Mouse (Mus musculus) gastrocnemius, postnatal 14 days (tissue): Measurements from ENCODE around the gene Ifnar1. TPM values are rescaled to one million over a fixed set of nuclear protein-coding genes. Genes with fewer than 3 reads are reported as not detected.

Experiments
- DNase-seq: peaks from one replicate; pipeline ENCODE4 v3.0.0; 2021; ENCODE audit warnings: mixed read lengths
- intact Hi-C: fragments of 180-260 bp; cut with DNase I; formaldehyde crosslinking; loops from one replicate; pipeline ENCODE4 v1.15.1; 2025; ENCODE audit warnings: low total_unique reads
- total RNA-seq, 2 experiments: library from RNA; stranded (reverse); gene quantifications; 2 replicates each; pipeline ENCODE4 v1.2.3; 2021

The Ifnar1 gene
- total RNA-seq, 2 experiments from 2014 or later: 26.1 to 28.7 TPM

DNA sequence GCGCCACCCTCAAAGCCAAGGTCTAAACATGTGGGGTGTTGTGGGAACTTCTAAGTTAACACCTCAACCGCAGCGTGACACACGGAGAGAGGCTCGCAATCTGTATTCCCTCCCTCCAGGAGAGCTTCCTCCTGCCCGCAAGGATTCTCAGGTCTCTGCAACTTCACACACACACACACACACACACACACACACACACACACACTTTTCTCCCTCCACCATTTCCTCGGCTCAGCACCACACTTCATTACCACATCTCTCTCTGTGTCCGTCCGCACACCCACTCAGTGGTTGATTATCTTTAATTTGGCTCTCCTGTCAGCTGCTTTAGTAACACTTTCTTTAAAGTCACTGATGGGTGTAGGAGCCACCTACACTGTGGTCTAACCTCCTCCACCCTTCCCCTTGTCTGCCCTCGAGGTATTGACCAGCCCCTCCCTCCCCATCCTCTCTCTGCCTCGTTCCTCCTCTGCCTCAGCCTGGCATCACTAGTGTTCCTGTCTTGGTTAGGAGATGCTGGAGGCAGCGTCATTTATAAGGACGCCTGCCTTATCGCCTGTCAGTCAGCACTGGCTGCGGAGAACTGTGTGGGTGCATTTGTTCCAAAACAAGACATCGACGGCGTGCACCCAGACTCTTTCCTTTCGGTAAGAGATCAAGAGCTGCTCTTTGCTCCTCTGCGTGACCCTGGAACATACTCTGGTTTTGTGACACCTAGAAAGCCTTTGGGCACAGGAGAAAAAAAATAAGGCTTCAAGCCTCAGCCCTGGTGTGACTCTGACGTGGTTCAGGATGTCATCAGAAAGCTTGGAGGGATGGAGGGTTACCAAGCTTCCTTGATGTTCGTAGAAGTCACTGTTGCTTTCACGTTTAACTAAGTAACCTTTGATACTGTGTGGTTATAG lies 48.3 kb downstream of the Ifnar1 start:
- no peak for DNase-seq
- intact Hi-C loops: no loop called here

- intact Hi-C loops: no loop called here
- DNase-seq: peak; percentile 46
Observed at GRCm38 (mm10) chr16:91534477-91534876, 49.4 kb downstream of the Ifnar1 start.

DNA sequence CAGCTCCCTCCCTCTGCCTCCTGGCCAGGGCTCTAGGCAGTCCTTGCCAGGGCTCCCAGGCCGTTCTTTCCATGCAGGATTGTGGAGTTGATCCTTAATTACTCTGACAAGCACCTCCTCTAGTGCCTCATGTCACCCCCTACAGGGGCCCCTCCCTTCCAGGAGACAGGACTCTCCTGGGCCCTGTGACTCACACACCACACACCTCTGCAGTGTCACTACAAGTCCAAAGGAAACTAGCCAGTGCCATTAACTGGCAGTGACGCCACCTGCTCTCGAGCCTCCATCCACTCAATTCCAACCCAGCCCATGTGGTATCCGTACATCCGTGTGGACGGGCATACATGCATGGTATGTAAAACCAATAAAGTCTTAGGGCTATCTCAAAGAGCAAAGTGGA lies 49.9 kb downstream of the Ifnar1 start:
- intact Hi-C loops: no loop called here
- DNase-seq: no peak

DNA sequence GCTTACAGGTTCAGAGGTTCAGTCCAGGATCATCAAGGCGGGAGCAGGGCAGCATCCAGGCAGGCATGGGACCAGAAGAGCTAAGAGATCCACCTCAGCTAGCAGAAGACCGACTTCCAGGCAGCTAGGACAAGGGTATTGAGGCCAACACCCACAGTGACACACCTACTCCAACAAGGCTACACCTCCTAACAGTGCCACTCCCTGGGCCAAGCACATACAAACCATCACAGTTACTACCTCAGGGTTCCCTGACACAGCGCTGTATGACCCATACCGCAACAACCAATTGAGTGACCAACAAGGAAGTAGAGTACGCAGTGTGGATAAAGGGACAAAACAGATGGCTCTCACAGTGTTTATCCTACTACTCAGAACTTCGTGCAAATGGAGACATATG lies 51.3 kb downstream of the Ifnar1 start:
- intact Hi-C loops: no loop called here
- DNase-seq: no peak

GRCm38 (mm10) chr16:91537065-91537464 lies 52.0 kb downstream of the Ifnar1 start:
- no peak for DNase-seq
- intact Hi-C loops: no loop called here

DNA sequence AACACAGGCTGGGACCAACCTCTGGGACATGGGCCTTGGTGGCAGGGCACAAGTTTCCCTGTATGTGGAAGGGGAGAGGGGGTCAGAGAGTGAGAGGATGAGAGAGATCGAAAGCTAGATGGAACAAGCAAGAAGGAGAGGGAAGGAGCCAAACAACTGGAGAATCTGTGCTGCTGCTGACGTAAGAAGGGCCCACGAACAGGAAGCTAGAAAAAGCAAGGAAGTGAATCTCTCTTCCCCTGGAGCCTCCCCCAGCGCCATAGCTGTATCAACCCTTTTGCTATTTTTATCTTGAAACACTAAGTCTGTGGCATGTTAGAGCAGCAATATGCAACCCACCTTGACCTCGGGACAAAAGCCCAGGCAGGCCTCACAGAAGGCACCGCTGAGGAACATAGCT lies 53.0 kb downstream of the Ifnar1 start:
- no peak for DNase-seq
- intact Hi-C loops: no loop called here

DNA sequence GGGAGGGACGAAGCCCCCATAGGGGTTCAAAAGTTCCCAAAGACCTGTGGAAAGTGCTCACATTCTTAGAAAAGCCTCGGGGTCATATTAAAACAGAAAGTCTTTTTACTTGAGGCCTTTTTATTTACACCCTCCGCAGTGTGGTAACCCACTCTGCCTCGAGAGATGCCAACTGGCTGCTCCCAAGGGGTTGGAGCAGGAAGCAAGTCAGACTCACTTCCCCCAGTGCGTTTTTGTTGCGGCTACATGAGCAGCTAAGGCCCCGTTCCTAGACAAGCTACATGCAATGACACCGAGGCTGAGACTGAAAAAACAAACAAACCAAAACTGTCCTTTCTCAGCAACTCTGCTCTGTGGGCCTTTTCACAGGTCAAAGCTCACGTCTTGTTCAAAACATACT lies 53.5 kb downstream of the Ifnar1 start:
- intact Hi-C loops: no loop called here
- no peak for DNase-seq

DNA sequence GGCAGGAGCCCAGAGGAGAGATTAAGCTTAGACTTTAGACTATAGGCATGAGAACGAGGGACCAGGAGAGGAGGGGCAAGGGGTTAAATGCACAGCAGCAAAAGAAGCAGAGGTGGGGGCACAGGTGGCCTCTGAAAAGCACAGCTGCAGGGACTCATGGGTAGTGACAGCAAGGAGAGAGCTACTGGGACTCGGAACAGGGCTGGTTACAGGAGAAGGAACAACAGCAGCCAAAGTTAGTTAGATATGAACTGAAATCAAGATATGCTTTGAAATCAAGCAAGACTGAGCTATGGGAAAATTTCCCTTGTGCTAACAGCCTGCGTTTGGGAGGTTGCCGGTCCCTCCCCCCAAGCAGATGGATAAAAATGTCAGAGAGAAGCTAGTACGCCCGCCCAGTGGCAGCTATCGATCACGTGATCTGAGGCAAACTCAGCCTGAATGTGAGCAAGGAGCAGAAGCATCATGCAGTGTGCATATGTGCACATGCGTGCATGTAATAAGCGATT lies 56.6 kb downstream of the Ifnar1 start:
- no peak for DNase-seq
- intact Hi-C loops: no loop called here

DNA sequence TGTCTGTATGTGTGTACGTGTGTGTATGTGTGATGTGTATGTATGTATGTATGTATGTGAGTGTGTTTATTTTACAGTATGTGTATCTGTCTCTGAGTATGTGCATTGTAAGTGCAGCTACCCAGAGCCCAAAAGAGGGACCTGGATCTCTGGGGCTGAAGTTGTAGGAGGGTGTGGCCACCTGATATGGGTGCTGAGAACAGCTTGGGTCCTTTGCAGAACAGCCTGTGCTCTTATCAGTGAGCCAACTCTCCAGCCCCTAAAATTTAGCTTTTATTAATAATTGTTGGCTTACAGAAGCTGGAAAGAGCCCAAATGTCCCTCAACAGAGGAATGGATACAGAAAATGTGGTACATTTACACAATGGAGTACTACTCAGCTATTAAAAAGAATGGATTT lies 58.6 kb downstream of the Ifnar1 start:
- no peak for DNase-seq
- intact Hi-C loops: no loop called here

DNA sequence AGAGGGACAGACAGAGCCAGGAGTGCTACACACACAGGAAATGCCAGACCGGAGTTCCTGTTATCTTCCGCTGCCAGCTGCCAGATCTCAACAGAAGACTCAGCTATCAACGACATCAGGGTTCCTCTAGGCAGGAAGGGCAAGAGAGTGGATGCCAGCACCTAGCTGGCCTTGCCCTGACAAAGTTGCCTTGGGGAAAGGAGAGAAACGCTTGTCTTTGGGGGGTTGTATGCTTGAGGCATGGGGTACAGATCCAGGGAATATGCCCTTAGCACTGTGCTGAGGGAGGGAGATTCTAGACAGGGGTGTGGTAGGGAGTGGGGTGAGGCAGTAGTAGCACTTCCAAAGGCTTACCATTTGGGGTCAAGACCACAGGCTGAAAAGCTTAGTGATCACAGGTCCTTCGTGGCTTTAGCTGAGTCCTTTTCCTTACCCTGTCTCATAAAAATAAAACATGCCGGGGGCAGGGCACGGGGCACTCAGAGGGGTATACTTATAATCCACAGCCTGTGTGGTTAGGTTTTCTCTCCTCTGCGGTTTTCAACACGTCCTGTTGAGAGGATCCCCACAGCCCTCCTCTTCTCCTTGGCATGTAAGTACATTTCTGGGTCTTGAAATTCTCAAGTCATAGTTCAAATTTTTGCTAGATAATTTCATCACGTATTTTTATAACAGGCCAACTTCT lies 60.7 kb downstream of the Ifnar1 start:
- intact Hi-C loops: no loop called here
- no peak for DNase-seq

GRCm38 (mm10) chr16:91546391-91546835 lies 61.4 kb downstream of the Ifnar1 start:
- DNase-seq: no peak
- intact Hi-C loops: no loop called here

GRCm38 (mm10) chr16:91546836-91547741 lies 62.1 kb downstream of the Ifnar1 start, which contains the start of gene Ifngr2:
TSS of gene Ifngr2 (plus strand) at chr16:91547072.
- DNase-seq: peak; percentile 64
- intact Hi-C loops: no loop called here

GRCm38 (mm10) chr16:91547974-91548373 lies 62.9 kb downstream of the Ifnar1 start:
- intact Hi-C loops: no loop called here

DNA sequence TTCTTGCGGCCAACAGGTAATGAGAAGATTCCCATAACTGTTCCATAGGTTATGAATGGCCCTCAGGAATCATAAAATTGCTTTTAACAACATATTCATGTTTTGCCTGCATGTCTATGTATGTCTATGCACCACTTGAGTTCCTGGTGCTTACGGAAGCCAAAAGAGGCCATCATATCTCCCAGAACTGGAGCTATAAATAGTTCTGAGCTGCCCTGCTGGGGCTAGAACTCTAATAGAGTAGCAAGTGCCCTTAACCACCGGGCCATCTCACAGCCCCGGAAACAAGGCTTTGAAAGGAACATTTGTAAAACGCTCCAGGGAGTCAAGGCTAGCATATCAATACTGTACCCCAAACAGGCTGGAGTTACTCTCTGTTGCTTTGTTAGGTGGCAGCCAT lies 63.5 kb downstream of the Ifnar1 start:
- intact Hi-C loops: no loop called here

More at GRCm38 (mm10) chr16:91547974-91548373, 62.9 kb downstream of the Ifnar1 start:
- no peak for DNase-seq

GRCm38 (mm10) chr16:91548996-91549395 lies 64.0 kb downstream of the Ifnar1 start:
- DNase-seq: no peak
- intact Hi-C loops: no loop called here

More for the DNA sequence above, 63.5 kb downstream of the Ifnar1 start:
- DNase-seq: no peak

DNA sequence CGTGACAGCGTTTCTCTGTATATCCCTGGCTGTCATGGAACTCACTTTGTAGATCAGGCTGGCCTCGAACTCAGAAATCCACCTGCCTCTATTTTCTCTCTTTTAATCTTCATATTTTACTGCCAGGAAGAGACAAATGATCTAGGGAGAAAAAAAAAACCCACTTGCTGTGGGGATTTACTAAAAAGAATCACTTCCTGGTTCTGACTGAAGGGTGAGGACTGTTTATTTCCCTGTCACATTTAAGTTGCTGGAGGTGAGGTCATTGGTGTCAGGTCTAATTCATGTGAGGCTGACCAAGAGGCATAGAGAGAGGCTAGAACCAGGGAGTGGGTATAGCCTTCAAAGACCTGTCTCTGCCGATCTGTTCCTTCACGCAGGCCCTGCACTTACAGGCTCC lies 64.6 kb downstream of the Ifnar1 start:
- intact Hi-C loops: no loop called here
- DNase-seq: no peak

DNA sequence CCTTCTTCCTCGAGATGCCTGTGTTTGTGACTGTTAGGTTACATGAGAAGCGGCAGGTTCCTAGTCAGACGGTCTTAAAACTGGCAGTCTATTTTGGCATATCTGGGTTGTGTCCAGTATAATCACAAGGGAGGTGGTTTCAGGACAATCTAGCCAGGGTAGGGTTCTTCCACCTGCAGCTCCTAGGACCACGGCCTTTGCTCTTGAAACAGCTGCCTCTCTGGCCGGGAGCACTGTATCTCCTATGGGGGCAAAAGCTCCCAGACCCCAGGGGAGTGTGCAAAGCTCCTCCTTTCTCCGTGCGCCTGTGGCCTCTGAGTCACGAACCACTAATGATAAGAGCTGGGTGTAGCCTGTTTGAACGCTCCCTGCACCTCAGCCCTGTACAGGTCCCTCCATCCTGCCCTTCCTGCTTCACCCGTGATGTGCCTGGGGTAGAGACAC lies 66.1 kb downstream of the Ifnar1 start:
- intact Hi-C loops: no loop called here
- no peak for DNase-seq

GRCm38 (mm10) chr16:91552072-91552471 lies 67.0 kb downstream of the Ifnar1 start:
- intact Hi-C loops: no loop called here

GRCm38 (mm10) chr16:91553625-91554024 lies 68.6 kb downstream of the Ifnar1 start:
- intact Hi-C loops: no loop called here
- no peak for DNase-seq

More at GRCm38 (mm10) chr16:91552072-91552471, 67.0 kb downstream of the Ifnar1 start:
- DNase-seq: no peak
